Mouse (Mus musculus): Measurements from ENCODE around the gene Med16.

Gene Med16

GRCm38 (mm10) chr10:79860079-79860911, 48.4 kb downstream of the Med16 start:
- DNase-seq (ENCODE audit: low spot score), result no peak

- DNase-seq (ENCODE audit: low spot score), result no peak
Measured at GRCm38 (mm10) chr10:79859116-79859515, 49.6 kb downstream of the Med16 start.

GRCm38 (mm10) chr10:79858416-79859074, 50.2 kb downstream of the Med16 start:
- no peak for DNase-seq (ENCODE audit: low spot score)

- DNase-seq (ENCODE audit: low spot score), result no peak
Measured at GRCm38 (mm10) chr10:79857894-79858293, 50.8 kb downstream of the Med16 start.

- DNase-seq (ENCODE audit: low spot score), result no peak
Measured at GRCm38 (mm10) chr10:79857452-79857811, 51.3 kb downstream of the Med16 start.

GRCm38 (mm10) chr10:79856704-79857451, 51.8 kb downstream of the Med16 start:
- no peak for DNase-seq (ENCODE audit: low spot score)

- DNase-seq (ENCODE audit: low spot score), result no peak
Measured at GRCm38 (mm10) chr10:79856280-79856679, 52.4 kb downstream of the Med16 start.

GRCm38 (mm10) chr10:79855558-79856184, 53.1 kb downstream of the Med16 start:
- peak; percentile 40 for DNase-seq (ENCODE audit: low spot score)

GRCm38 (mm10) chr10:79854801-79855541, 53.8 kb downstream of the Med16 start:
- peak; percentile 53 for DNase-seq (ENCODE audit: low spot score)

GRCm38 (mm10) chr10:79853860-79854795, 54.6 kb downstream of the Med16 start, which contains the start of gene Ptbp1:
TSS of gene Ptbp1 (plus strand) at chr10:79854427.
- DNase-seq (ENCODE audit: low spot score), result peak; percentile 100

GRCm38 (mm10) chr10:79853392-79853791, 55.3 kb downstream of the Med16 start:
- peak; percentile 55 for DNase-seq (ENCODE audit: low spot score)

- DNase-seq (ENCODE audit: low spot score), result no peak
Measured at GRCm38 (mm10) chr10:79852827-79853226, 55.9 kb downstream of the Med16 start.

- DNase-seq (ENCODE audit: low spot score), result no peak
Measured at GRCm38 (mm10) chr10:79852107-79852789, 56.5 kb downstream of the Med16 start.

- DNase-seq (ENCODE audit: low spot score), result no peak
Measured at GRCm38 (mm10) chr10:79851653-79852052, 57.1 kb downstream of the Med16 start.

- DNase-seq (ENCODE audit: low spot score), result no peak
Measured at GRCm38 (mm10) chr10:79849941-79850628, 58.6 kb downstream of the Med16 start.

- DNase-seq (ENCODE audit: low spot score), result no peak
Measured at GRCm38 (mm10) chr10:79846553-79846952, 62.2 kb downstream of the Med16 start.
